11 mouse cellular contexts compared by ENCODE assay signal in the genomic region with DNA sequence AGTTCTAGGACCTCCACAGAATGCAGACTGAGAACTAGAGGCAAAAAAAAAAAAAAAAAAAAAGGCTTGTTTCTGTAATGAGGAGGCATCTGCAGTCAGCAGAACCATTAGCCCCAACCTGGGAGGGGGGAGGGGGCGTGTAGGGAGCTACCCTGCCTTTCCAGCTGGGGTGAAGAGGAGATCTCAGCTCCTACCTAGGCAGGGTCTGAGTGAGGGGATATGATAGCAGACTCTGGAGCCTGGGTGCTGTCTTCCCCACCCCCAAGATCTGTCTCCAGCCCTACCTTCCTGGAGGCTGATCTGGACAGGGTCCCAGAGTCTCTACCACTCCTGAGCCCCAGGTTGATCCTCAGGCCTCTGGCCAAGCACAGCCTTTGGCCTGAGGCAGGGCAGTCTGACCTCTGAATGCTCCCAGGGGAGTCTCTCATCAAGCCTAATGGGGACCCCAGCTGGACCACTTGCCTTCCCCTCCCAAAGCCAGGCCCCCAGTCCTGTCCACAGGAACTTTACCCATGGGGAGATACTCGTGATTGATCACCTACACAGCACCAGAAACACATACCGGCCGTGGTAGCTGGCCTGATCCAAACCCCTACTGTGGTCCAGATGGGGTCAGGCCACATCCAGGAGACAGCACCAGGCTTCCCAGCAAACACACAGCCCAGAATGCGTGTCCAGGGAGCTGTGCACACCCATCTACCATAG. TPM values are rescaled to one million over a fixed set of nuclear protein-coding genes. Genes with fewer than 3 reads are reported as not detected.
DNase-seq lines count a peak whose midpoint lies in the region; ATAC-seq and TF ChIP-seq lines count a peak whose summit lies in the region.
"Had no signal": no experiment of that assay in that cellular context is flagged by ENCODE, and none has a peak within 500 bp of the region (broad histone marks: within the 10 kb centered on the region; RNA-seq: fewer than 3 reads in every experiment).

No protein-coding gene starts in this region.

- H3K9ac ChIP-seq in forebrain, embryonic 15.5 days (replicated peaks), result no peak overlapping the region
- H3K9ac ChIP-seq in lung, postnatal 0 days (replicated peaks; ENCODE audit: low read depth), result no peak overlapping the region
- H3K9ac ChIP-seq: liver, embryonic 13.5 days had no signal

- DNase-seq in A20 (ENCODE audit: low read depth, low spot score), result peak; percentile 49
- DNase-seq in embryo, embryonic 10 days (ENCODE audit: low spot score), result peak; percentile 62
- peak; percentile 71 for DNase-seq in mesoderm, embryonic 11.5 days (ENCODE audit: low read depth, low spot score)
- no peak for DNase-seq in heart, postnatal 25 days (ENCODE audit: low spot score)
- no peak for DNase-seq in lung, postnatal 0 days (ENCODE audit: low spot score)
- DNase-seq in lung, postnatal 36 days, result no peak
- DNase-seq in left cerebral cortex, adult 2 months (ENCODE audit: extremely low spot score in 1 of 2, low spot score in 2 of 2), result no peak
- DNase-seq: liver, embryonic 13.5 days; right cerebral cortex, postnatal 14 days had no signal

- no peaks in the 10 kb centered on the region for H3K9me3 ChIP-seq in forebrain, embryonic 15.5 days
- H3K9me3 ChIP-seq in lung, postnatal 0 days (ENCODE audit: low read length), result no peaks in the 10 kb centered on the region
- H3K9me3 ChIP-seq: liver, embryonic 13.5 days had no signal

- peak overlapping the region; percentile 93 for H3K27ac ChIP-seq in forebrain, embryonic 15.5 days (replicated peaks)
- H3K27ac ChIP-seq in lung, postnatal 0 days (ENCODE audit: low read length), result no peak overlapping the region
- H3K27ac ChIP-seq in left cerebral cortex, adult 2 months, result no peak overlapping the region
- H3K27ac ChIP-seq: liver, embryonic 13.5 days had no signal

- intact Hi-C loops in heart, postnatal 25 days (cut with DNase I), result no loop called here
- intact Hi-C loops in left cerebral cortex, adult 2 months (cut with DNase I), result no loop called here

- 9% methylated on average over 5 of the region's 5 CpGs for WGBS in forebrain, embryonic 15.5 days
- WGBS in lung, postnatal 0 days, result 42% methylated on average over 5 of the region's 5 CpGs

- H3K36me3 ChIP-seq in forebrain, embryonic 15.5 days, result no peaks in the 10 kb centered on the region
- no peaks in the 10 kb centered on the region for H3K36me3 ChIP-seq in lung, postnatal 0 days (ENCODE audit: insufficient read depth, low read length)
- H3K36me3 ChIP-seq: liver, embryonic 13.5 days had no signal

- peak; percentile 2; the same call in 1 of the 2 replicates for ATAC-seq in forebrain, embryonic 15.5 days (replicated peaks)
- ATAC-seq in lung, postnatal 0 days, result no peak

- TF ChIP-seq CTCF in lung, postnatal 0 days (IDR thresholded peaks at IDR 0.05), result no peak
- TF ChIP-seq CTCF in left cerebral cortex, adult 2 months (IDR thresholded peaks at IDR 0.05), result no peak

- H3K4me3 ChIP-seq in forebrain, embryonic 15.5 days, result no peak overlapping the region
- no peak overlapping the region for H3K4me3 ChIP-seq in lung, postnatal 0 days (ENCODE audit: low read depth, low read length)
- H3K4me3 ChIP-seq in left cerebral cortex, adult 2 months, result no peak overlapping the region
- H3K4me3 ChIP-seq: liver, embryonic 13.5 days had no signal

- no peaks in the 10 kb centered on the region for H3K27me3 ChIP-seq in forebrain, embryonic 15.5 days
- no peaks in the 10 kb centered on the region for H3K27me3 ChIP-seq in lung, postnatal 0 days (replicated peaks; ENCODE audit: insufficient read depth, low read length)

- H3K4me2 ChIP-seq in forebrain, embryonic 15.5 days (replicated peaks), result no peak overlapping the region
- no peak overlapping the region for H3K4me2 ChIP-seq in lung, postnatal 0 days (replicated peaks; ENCODE audit: low read depth, low read length)
- H3K4me2 ChIP-seq: liver, embryonic 13.5 days had no signal

- TF ChIP-seq EP300 in lung, postnatal 0 days (IDR thresholded peaks at IDR 0.05), result no peak

- peaks cover 55% of the 10 kb centered on the region for H3K4me1 ChIP-seq in forebrain, embryonic 15.5 days
- H3K4me1 ChIP-seq in lung, postnatal 0 days (ENCODE audit: insufficient read depth, low read depth, low read length), result peaks cover 4% of the 10 kb centered on the region; the same call in 1 of the 2 replicates

RNA-seq across cellular contexts. Expression of a gene that starts 19.8 kb away (rescaled TPM):
- polyA plus RNA-seq in forebrain, embryonic 15.5 days (2015; fragmentation: Nextera tagmentation; extraction: Ambion mirVana), result 4.9 and 5.1 TPM in 2 replicates
- total RNA-seq in heart, postnatal 25 days (2021), result 1 to 10 TPM; 4.2 TPM
- 5.3 and 5.4 TPM in 2 replicates for polyA plus RNA-seq in lung, postnatal 0 days (2015; fragmentation: Nextera tagmentation; extraction: Ambion mirVana)
- 1 to 10 TPM; 3.6 to 4.0 TPM for total RNA-seq in left cerebral cortex, adult 2 months (2021)

RNA-seq across cellular contexts. Expression of a gene that starts 34.4 kb away (rescaled TPM):
- polyA plus RNA-seq in forebrain, embryonic 15.5 days (2015; fragmentation: Nextera tagmentation; extraction: Ambion mirVana), result 9.6 and 9.8 TPM in 2 replicates
- total RNA-seq in heart, postnatal 25 days (2021), result under 1 TPM in 1 of 2 experiments, not detected in 1; 0.08 TPM
- 0.33 and 0.67 TPM in 2 replicates for polyA plus RNA-seq in lung, postnatal 0 days (2015; fragmentation: Nextera tagmentation; extraction: Ambion mirVana)
- 1 to 10 TPM; 2.0 to 2.5 TPM for total RNA-seq in left cerebral cortex, adult 2 months (2021)
- total RNA-seq: granulocyte monocyte progenitor cell, adult 5-6 weeks had no signal

Comparison
In these comparisons a context has a peak if more than half of its experiments do, and no peak if none do; other contexts are left out.
1. DNase-seq: peak in A20 (single experiment), embryo, embryonic 10 days (single experiment) and mesoderm, embryonic 11.5 days (single experiment); none in heart, postnatal 25 days (single experiment), lung, postnatal 0 days (single experiment), lung, postnatal 36 days (single experiment) and left cerebral cortex, adult 2 months (0 of 2).